28 mouse cellular contexts compared by ENCODE assay signal in the genomic region with DNA sequence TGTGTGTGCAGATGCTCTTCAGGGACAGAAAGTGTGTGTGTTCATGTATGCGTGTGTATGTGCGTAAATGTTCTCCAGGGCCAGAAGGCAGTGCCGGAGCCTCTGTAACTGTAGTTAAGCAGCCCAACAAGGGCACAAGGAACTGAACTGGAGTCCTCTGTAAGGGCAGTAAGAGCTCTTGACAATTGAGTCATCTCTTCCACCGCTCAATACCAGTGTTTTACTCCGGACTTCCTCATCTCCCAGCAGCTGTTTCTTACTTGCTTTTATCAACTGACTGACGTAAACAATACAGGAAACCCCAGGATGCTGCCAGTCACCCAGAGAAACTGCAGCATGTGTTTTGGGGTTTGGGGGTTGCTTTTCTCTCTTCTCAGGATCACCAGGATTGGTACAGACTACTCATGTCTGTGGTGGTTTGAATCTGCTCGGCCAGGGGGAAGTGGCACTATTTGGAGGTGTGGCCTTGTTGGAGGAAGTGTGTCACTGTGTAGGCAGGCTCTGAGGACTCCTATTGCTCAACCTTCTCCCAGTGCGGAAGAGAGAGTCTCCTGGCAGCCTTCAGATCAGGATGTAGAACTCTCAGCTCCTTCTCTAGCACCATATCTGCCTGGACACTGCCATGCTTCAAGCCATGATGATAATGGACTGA. TPM values are rescaled to one million over a fixed set of nuclear protein-coding genes. Genes with fewer than 3 reads are reported as not detected.
A peak's percentile ranks its signal among the peaks of the same experiment; 100 is the strongest.
DNase-seq lines count a peak whose midpoint lies in the region; ATAC-seq and TF ChIP-seq lines count a peak whose summit lies in the region.
"Had no signal": no experiment of that assay in that cellular context is flagged by ENCODE, and none has a peak within 500 bp of the region (broad histone marks: within the 10 kb centered on the region; RNA-seq: fewer than 3 reads in every experiment).

No protein-coding gene starts in this region.

- no peak overlapping the region for H3K4me3 ChIP-seq in midbrain, postnatal 0 days (ENCODE audit: low read depth, low read length)
- H3K4me3 ChIP-seq: embryonic facial prominence, embryonic 13.5 days; erythroblast, embryonic 14.5 days; forebrain, embryonic 12.5 days; heart, embryonic 15.5 days; hindbrain, embryonic 15.5 days; intestine, embryonic 15.5 days; limb, embryonic 12.5 days; liver, embryonic 15.5 days; midbrain, embryonic 13.5 days; myocyte; neural tube, embryonic 13.5 days; stomach, embryonic 15.5 days had no signal

- ATAC-seq in megakaryocyte progenitor cell, adult 5-6 weeks (replicated peaks; ENCODE audit: poor library complexity) = peak; percentile 87
- no peak for ATAC-seq in midbrain, postnatal 0 days (ENCODE audit: low FRiP score)
- ATAC-seq: CD4-positive, CD25-positive, alpha-beta regulatory T cell, adult 4 months; intestine, embryonic 15.5 days; midbrain, embryonic 13.5 days had no signal

- no peak for TF ChIP-seq CTCF in midbrain, postnatal 0 days (IDR thresholded peaks at IDR 0.05)

- intact Hi-C loops in heart, postnatal 36 days (cut with DNase I) = no loop called here

- peak; percentile 66 for DNase-seq in heart, adult 11 months
- DNase-seq in heart, postnatal 36 days = no peak
- DNase-seq in lung, postnatal 36 days = peak; percentile 39
- no peak for DNase-seq in lung, postnatal 14 days
- DNase-seq in midbrain, postnatal 0 days (ENCODE audit: low spot score) = no peak
- DNase-seq in heart, adult 8-10 months (ENCODE audit: low spot score) = no peak
- DNase-seq: adrenal gland, postnatal 36 days; cerebellum, adult 11-12 months; cerebellum, postnatal 10 days; gastrocnemius, postnatal 25 days; kidney, adult 9 months; kidney, postnatal 14 days; layer of hippocampus, postnatal 36 days; thymus, postnatal 36 days had no signal

- H3K36me3 ChIP-seq in midbrain, postnatal 0 days (ENCODE audit: insufficient read depth, low read length) = no peaks in the 10 kb centered on the region
- H3K36me3 ChIP-seq: embryonic facial prominence, embryonic 13.5 days; forebrain, embryonic 12.5 days; heart, embryonic 15.5 days; hindbrain, embryonic 15.5 days; intestine, embryonic 15.5 days; limb, embryonic 12.5 days; liver, embryonic 15.5 days; midbrain, embryonic 13.5 days; neural tube, embryonic 13.5 days; stomach, embryonic 15.5 days had no signal

- no peak overlapping the region for H3K9ac ChIP-seq in midbrain, postnatal 0 days (replicated peaks; ENCODE audit: low read length, poor library complexity, severe bottlenecking)
- H3K9ac ChIP-seq: embryonic facial prominence, embryonic 13.5 days; forebrain, embryonic 12.5 days; heart, embryonic 15.5 days; hindbrain, embryonic 15.5 days; intestine, embryonic 15.5 days; limb, embryonic 12.5 days; liver, embryonic 15.5 days; midbrain, embryonic 13.5 days; neural tube, embryonic 13.5 days; stomach, embryonic 15.5 days had no signal

- H3K27me3 ChIP-seq in midbrain, postnatal 0 days (ENCODE audit: insufficient read depth, low read length) = no peaks in the 10 kb centered on the region
- H3K27me3 ChIP-seq: embryonic facial prominence, embryonic 13.5 days; forebrain, embryonic 12.5 days; heart, embryonic 15.5 days; hindbrain, embryonic 15.5 days; intestine, embryonic 15.5 days; limb, embryonic 12.5 days; liver, embryonic 15.5 days; midbrain, embryonic 13.5 days; neural tube, embryonic 13.5 days; stomach, embryonic 15.5 days had no signal

- WGBS in midbrain, postnatal 0 days = 93% methylated on average over 8 of the region's 8 CpGs

- H3K27ac ChIP-seq in midbrain, postnatal 0 days (ENCODE audit: low read depth, low read length) = no peak overlapping the region
- H3K27ac ChIP-seq: embryonic facial prominence, embryonic 13.5 days; forebrain, embryonic 12.5 days; heart, embryonic 15.5 days; hindbrain, embryonic 15.5 days; intestine, embryonic 15.5 days; limb, embryonic 12.5 days; liver, embryonic 15.5 days; midbrain, embryonic 13.5 days; neural tube, embryonic 13.5 days; stomach, embryonic 15.5 days had no signal

- no peaks in the 10 kb centered on the region for H3K9me3 ChIP-seq in midbrain, postnatal 0 days (ENCODE audit: low read length)
- H3K9me3 ChIP-seq: forebrain, embryonic 12.5 days; heart, embryonic 15.5 days; hindbrain, embryonic 15.5 days; intestine, embryonic 15.5 days; limb, embryonic 12.5 days; liver, embryonic 15.5 days; midbrain, embryonic 13.5 days; stomach, embryonic 15.5 days had no signal

- no peaks in the 10 kb centered on the region for H3K4me1 ChIP-seq in midbrain, postnatal 0 days (ENCODE audit: insufficient read depth, low read length)
- H3K4me1 ChIP-seq: forebrain, embryonic 12.5 days; heart, embryonic 15.5 days; hindbrain, embryonic 15.5 days; intestine, embryonic 15.5 days; liver, embryonic 15.5 days; midbrain, embryonic 13.5 days; neural tube, embryonic 13.5 days; stomach, embryonic 15.5 days had no signal

- no peak overlapping the region for H3K4me2 ChIP-seq in midbrain, postnatal 0 days (ENCODE audit: low read depth, low read length, poor library complexity, severe bottlenecking)
- H3K4me2 ChIP-seq: embryonic facial prominence, embryonic 13.5 days; forebrain, embryonic 12.5 days; heart, embryonic 15.5 days; hindbrain, embryonic 15.5 days; intestine, embryonic 15.5 days; limb, embryonic 12.5 days; liver, embryonic 15.5 days; midbrain, embryonic 13.5 days; neural tube, embryonic 13.5 days; stomach, embryonic 15.5 days had no signal

RNA-seq across cellular contexts. Expression of a gene that starts 30.8 kb away (rescaled TPM):
- total RNA-seq in heart, postnatal 36 days (2021) = 10 to 100 TPM; 14.8 to 22.1 TPM
- total RNA-seq in megakaryocyte progenitor cell, adult 5-6 weeks (2015) = 2.9 and 3.7 TPM in 2 replicates
- total RNA-seq in megakaryocyte progenitor cell, adult 5-6 weeks (2017) = 2.5 and 3.0 TPM in 2 replicates
- total RNA-seq in midbrain, postnatal 0 days (2014; rRNA removed) = 6.7 and 7.6 TPM in 2 replicates
- 2.5 TPM in 2 replicates for polyA plus RNA-seq in midbrain, postnatal 0 days (2015; fragmentation: Nextera tagmentation; extraction: Ambion mirVana)
- total RNA-seq in heart, adult 8-10 months (2022) = 10 to 100 TPM; 17.3 to 23.2 (median 20.6) TPM

Comparison
In these comparisons a context has a peak if more than half of its experiments do, and no peak if none do; other contexts are left out.
1. DNase-seq: peak in heart, adult 11 months (single experiment) and lung, postnatal 36 days (single experiment); none in heart, postnatal 36 days (0 of 2), lung, postnatal 14 days (single experiment), midbrain, postnatal 0 days (single experiment) and heart, adult 8-10 months (single experiment).